Mouse (Mus musculus) ZHBTc4 (cell line): Measurements from ENCODE around the gene Foxk2.
"Not testable (repeated sequence)": the region's sequence is repeated elsewhere in the genome, so short reads cannot be mapped to it uniquely, and the experiment has no call there.

Experiments used
- DNase-seq: peaks from one replicate; pipeline ENCODE4 v3.0.0-alpha.2; 2011; ENCODE audit warnings: low read depth, low spot score

Gene Foxk2

DNA sequence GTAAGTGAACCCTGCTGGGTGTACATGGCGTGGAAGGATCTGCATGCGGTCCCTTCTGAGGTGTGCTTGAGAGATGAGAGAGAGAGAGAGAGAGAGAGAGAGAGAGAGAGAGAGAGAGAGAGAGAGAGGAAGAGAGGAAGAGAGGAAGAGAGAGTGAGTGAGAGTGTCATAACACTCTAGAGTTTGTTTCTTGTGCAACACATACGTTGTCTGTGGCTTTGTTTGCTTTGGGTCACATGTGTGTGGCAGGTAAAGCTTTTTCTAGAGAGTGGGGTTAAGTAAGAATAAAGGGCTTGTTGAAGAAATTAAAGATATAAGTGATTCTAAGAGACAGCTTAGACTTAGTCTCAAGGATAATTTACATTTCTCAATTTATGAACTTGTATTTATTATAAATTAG lies 18.2 kb downstream of the Foxk2 start:
- no peak for DNase-seq

DNA sequence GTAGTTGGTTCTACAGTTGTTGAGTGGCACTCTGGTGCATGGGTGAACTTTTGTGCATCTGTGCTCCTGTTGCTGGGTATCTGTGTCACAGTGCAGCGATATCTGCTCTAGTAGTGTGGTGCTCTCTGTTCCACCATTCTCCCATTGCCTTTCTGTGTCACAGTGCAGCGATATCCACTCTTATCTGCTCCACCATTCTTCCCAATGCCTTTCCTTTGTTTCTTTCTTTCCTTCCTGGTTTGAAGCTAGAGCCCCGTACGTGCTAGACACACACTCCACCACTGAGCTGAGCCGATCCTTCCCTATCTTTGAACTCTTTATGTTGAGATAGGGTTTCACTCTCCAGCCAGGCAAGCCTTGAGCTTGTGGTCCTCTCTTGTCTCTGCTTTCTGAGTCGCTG lies 23.1 kb downstream of the Foxk2 start:
- no peak for DNase-seq

DNA sequence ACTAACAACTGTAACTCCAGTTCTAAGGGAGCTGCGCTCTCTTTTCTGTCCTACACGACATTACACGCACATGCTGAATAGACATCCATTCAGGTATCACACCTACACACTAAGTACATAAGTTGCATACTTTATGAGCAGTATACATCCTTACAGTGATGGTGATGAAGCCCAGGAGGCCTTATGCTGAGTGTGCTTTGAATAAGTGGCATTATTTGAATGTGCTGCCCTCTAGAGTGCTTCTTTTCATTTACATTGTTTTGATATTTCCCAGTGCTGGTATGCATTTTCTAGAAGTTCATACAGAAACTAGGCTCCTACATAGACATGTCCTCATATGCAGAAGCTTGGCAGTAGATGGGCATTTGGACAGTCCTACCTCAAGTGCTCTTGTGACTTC lies 30.1 kb downstream of the Foxk2 start:
- DNase-seq, result no peak

GRCm38 (mm10) chr11:121294771-121295170 lies 35.0 kb downstream of the Foxk2 start:
- DNase-seq, result no peak

DNA sequence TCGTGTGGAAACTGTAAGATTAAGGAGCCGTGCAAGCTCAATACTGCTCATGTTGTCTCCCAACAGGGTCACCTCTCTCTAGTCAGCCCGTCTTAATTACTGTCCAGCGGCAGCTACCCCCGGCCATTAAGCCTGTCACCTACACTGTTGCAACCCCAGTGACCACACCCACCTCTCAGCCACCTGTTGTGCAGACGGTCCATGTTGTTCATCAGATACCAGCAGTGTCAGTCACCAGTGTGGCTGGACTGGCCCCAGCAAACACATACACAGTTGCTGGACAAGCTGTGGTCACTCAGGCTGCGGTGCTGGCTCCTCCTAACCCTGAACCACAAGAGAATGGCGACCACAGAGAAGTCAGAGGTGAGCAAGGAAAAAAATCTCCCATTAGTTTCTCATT lies 38.7 kb downstream of the Foxk2 start:
- no peak for DNase-seq

DNA sequence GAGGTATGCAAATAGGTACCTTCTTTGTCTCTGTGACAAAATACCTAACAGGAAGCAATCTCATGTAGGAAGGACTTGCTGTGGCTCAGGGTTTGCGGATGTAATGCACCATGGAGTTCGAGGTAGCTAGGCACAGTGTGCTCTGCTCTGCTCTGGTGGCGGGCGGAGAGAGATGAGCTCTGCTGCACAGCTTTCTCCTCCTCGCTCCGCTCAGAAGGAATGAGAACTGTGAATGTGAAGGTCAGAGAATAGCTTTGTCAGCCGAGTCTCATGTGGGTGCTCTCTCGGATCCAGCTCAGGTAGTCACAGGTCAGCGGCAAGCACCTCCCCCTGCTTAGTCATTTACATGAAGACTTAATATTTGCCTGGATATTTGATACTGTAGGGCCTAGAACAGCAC lies 40.5 kb downstream of the Foxk2 start:
- DNase-seq, result no peak

- DNase-seq, result no peak
These were observed 45.6 kb downstream of the Foxk2 start for GRCm38 (mm10) chr11:121305371-121305770.

DNA sequence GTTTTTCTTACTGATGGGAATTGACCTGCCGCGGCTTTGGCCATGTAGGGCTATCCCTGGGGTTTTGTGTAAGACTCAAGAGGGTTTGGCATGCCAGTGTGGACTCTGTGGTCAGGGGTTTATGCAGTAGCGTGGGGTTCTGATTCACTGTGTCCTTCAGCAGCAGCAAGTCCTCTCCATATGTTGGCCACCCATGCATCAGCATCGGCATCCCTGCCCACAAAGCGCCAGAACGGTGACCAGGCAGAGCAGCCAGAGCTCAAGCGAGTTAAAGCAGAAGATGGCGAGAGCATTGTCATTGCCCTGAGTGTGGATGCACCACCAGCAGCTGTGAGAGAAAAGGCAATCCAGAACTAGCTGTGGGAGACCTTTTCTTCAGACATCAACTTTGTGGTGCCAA lies 46.8 kb downstream of the Foxk2 start:
- no peak for DNase-seq

- DNase-seq, result not testable (repeated sequence)
These were observed 47.9 kb downstream of the Foxk2 start for GRCm38 (mm10) chr11:121307712-121308111.

GRCm38 (mm10) chr11:121326034-121326433 lies 66.2 kb downstream of the Foxk2 start:
- DNase-seq, result no peak

DNA sequence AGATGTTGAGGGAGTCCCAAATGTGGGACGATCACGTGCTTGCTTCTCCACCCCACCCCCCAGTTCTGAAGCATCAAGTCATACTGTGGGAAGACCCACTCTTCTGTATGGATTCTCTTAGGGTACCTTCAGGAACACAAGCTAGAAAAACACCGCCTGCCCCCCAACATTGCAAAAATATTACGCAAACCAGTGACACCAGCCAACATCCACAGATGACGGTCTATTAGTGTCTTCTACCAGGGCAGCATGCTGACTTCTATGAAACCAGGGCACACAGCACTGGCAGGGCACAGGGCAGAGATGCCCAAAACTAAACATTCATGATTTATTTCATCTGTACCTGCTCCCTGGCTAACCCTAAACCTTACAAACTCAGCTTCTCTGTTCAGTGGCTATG lies 66.9 kb downstream of the Foxk2 start:
- no peak for DNase-seq

DNA sequence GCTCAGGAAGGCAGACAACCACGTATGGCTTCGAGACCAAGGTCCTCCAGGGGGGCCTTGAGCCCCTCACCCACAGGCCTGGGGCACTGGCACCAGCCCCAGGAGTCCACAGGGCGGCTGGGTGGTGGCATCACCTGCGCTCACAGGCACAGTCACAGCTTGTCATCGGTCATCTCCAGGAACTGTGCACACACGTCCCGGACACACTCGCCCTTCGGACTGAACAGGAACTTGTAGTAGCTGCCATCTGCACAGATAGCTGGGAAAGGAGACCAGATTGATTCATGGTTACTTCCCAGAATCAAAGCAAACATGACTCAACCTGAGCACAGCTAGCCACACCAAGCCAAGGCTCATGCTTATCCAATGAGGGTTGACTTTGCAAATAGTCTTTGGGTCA lies 68.4 kb downstream of the Foxk2 start:
- DNase-seq, result no peak

GRCm38 (mm10) chr11:121328619-121329018 lies 68.8 kb downstream of the Foxk2 start:
- no peak for DNase-seq

GRCm38 (mm10) chr11:121331641-121332040 lies 71.9 kb downstream of the Foxk2 start:
- no peak for DNase-seq

GRCm38 (mm10) chr11:121339647-121340046 lies 79.9 kb downstream of the Foxk2 start:
- no peak for DNase-seq

DNA sequence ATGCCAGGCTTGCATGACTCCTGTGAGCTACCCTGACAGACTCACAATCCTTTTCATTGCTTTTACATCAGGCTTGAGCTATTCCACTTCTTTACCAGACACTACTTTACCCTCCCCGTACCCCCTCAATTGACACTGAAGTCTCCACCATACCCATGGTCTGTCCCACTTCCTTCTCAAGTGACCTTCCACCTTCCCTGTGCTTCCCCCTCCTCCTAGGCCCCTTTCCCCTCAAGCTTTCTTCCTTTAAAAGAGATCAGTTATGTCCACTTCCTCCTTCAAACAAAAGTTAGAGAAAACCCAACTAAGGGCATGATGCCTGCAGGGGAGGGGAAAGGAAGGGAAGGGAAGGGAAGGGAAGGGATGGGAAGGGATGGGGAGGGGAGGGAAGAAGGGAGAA lies 80.5 kb downstream of the Foxk2 start:
- no peak for DNase-seq

GRCm38 (mm10) chr11:121342423-121342822 lies 82.6 kb downstream of the Foxk2 start:
- not testable (repeated sequence) for DNase-seq

DNA sequence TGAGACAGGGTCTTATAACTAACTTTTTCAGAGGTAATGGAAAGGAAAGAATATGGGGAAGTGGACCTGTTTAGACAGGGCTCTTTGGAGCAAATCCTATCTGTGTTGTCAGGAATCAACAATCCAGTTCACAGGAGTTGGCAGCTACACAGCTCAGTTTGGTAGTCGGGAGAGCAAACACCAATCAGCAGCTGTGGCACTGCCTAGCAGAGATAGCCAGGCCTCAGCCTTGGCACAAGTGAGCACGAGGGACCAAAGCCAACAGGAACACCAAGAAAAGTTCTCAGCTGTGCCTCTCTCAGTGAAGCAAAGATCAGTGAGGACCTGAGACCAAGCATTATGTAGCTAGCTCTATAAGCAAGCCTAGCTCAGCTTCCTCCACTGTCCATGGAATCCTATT lies 87.2 kb downstream of the Foxk2 start:
- no peak for DNase-seq

GRCm38 (mm10) chr11:121348166-121348565 lies 88.4 kb downstream of the Foxk2 start:
- DNase-seq, result no peak

DNA sequence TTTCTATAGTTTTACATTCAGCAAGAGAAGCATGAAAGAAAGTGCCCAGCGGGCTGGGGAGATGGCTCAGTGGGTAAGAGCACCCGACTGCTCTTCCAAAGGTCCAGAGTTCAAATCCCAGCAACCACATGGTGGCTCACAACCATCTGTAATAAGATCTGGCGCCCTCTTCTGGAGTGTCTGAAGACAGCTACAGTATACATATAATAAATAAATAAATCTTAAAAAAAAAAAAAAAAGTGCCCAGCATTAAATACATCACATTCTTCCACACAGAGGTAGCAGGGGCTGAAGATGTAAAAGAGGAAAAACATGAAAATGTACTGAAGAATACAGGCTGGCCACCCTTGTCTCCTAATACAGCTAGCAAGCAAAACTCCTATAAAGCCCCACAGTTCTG lies 88.9 kb downstream of the Foxk2 start:
- DNase-seq, result not testable (repeated sequence)

- DNase-seq, result peak; percentile 57
These were observed 93.7 kb downstream of the Foxk2 start for GRCm38 (mm10) chr11:121353326-121354090.

DNA sequence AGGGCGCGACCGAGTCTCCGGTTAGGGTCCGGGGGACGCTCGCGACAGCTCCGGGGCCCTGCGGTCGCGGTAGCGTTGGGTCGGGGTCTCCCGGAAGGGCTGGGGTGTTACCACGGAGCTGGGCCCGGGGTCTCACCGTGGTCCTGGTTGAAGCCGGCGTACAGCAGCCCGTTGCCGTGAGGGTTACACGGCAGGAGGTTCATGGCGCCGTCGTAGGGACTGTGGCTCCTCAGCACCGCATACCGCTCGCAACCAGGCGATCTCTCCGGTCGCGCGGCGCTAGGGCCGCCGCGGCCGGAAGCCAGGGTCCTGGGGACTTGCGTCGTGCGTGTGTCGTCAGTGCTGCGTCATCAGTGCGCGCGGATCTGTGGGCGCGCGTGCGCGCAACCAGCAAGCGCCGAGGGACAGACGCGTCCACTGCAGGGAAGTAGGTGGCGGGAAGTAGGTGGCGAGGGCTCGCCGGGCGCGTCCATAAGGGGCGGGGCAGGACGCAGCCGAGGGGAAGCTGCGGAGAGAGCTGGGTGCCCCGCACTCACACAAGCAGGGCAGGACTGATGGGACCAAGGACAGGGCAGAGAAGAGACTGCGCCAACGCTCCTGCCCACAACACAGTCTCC lies 94.4 kb downstream of the Foxk2 start, which contains the start of gene Wdr45b:
TSS of gene Wdr45b (minus strand) at position 355 of the 617 bp plus-strand sequence.
- DNase-seq, result peak; percentile 99
